Mouse (Mus musculus): ENCODE measurements around the gene Rd3l. TPM values are rescaled to one million over a fixed set of nuclear protein-coding genes. Genes with fewer than 3 reads are reported as not detected.

Rd3l gene
- polyA plus RNA-seq, 1 experiment, result 0.46 TPM

DNA sequence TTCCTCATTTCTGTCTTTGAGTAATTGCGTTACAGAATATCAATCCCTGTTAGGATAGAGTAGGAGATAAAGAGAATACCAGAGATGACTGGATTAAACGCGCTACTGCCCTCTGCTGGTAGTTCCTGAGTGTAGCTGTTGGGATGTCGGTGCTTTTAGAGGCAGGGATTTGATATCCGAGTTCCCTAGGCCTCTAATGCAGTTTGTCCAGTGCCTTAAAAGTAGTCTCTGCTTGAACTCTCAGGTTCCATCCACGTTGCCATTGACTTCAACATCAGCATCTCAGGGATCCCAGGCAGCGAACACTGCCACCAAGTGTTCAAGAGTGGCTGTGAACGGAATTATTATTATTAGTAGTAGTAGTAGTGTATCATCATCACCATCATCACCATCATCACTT lies 20.1 kb upstream of the Rd3l start:
- H3K4me1 ChIP-seq (ENCODE audit: control insufficient read depth, insufficient read depth, low read length), result no peaks in the 10 kb centered on the region
- no peak overlapping the region for H3K27ac ChIP-seq (ENCODE audit: insufficient read depth, low read length)
- H3K4me3 ChIP-seq (ENCODE audit: insufficient read depth, low read length), result no peak overlapping the region
- TF ChIP-seq POLR2A (IDR thresholded peaks at IDR 0.05; ENCODE audit: extremely low read depth, insufficient read depth, low read length) (no peak), CTCF (IDR thresholded peaks at IDR 0.05; ENCODE audit: extremely low read depth, insufficient read depth, low read length) (peak; percentile 77)

DNA sequence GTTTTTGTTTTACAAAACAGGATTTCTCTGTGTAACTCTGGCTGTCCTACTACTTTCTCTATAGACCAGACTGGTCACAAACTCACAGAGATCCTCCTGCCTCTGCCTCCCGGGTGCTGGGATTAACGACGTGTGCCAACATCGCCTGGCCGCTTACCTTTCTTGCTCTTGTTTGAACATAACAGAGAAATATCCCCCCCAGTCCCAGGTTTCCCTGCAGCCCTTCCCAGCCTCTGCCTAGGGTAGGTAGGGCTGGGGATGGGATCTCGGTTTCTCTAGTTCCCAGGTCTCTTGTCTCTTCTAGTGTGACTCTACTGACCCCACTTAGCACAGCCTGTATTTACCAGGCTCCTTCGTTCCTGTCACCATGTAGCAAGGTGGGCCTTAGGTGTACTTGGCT lies 18.6 kb upstream of the Rd3l start:
- Histone ChIP-seq H3K4me3 (ENCODE audit: insufficient read depth, low read length) (no peak overlapping the region), H3K27ac (ENCODE audit: insufficient read depth, low read length) (no peak overlapping the region), H3K4me1 (ENCODE audit: control insufficient read depth, insufficient read depth, low read length) (no peaks in the 10 kb centered on the region)
- no peak for TF ChIP-seq CTCF (IDR thresholded peaks at IDR 0.05; ENCODE audit: extremely low read depth, insufficient read depth, low read length)
- TF ChIP-seq POLR2A (IDR thresholded peaks at IDR 0.05; ENCODE audit: extremely low read depth, insufficient read depth, low read length), result no peak

DNA sequence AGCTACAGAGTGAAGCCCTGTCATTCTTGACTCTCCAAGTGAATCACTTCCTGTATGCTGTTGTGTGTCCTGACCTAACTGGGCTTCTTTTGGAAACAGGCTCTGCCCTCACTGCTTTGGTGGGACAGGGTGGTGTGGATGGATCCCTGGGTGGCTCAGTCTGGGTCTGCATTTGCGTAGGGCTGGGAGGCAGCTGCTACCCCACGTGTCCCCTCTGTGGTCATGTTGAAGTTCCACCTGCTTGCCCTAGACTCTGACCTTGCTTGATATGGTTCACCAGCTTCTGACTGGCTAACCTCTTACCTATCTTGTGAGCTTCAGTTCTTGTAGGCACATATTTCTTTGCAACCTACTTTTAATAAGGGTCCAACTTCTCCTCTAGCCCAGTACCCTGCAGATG lies 14.0 kb upstream of the Rd3l start:
- H3K4me1 ChIP-seq (ENCODE audit: control insufficient read depth, insufficient read depth, low read length), result no peaks in the 10 kb centered on the region
- H3K27ac ChIP-seq (ENCODE audit: insufficient read depth, low read length), result no peak overlapping the region

DNA sequence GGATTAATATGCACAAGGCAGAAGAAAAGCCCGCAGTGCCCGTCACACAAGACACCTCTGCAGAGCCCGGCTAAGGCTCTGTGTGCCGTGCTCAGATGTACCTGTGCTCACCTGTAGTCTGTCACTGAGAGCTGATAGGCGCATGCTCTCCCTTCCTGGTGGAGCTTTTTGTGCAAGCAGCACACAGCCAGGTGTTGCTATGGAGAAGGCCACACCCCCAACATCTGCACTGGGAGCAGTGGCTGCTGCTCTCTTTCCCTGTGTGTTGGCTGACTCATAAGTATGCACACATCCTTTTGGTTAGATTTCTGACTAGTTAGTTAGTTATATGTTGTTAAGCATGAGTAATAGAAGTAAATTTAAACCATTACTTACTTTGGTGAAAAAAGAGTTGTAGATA lies 11.5 kb upstream of the Rd3l start:
- TF ChIP-seq CTCF (IDR thresholded peaks at IDR 0.05; ENCODE audit: extremely low read depth, insufficient read depth, low read length) (no peak), POLR2A (IDR thresholded peaks at IDR 0.05; ENCODE audit: extremely low read depth, insufficient read depth, low read length) (no peak)
- Histone ChIP-seq H3K27ac (ENCODE audit: insufficient read depth, low read length) (no peak overlapping the region), H3K4me1 (ENCODE audit: control insufficient read depth, insufficient read depth, low read length) (no peaks in the 10 kb centered on the region)

More for the DNA sequence above, 14.0 kb upstream of the Rd3l start:
- TF ChIP-seq POLR2A (IDR thresholded peaks at IDR 0.05; ENCODE audit: extremely low read depth, insufficient read depth, low read length), result no peak
- no peak for TF ChIP-seq CTCF (IDR thresholded peaks at IDR 0.05; ENCODE audit: extremely low read depth, insufficient read depth, low read length)
- no peak overlapping the region for H3K4me3 ChIP-seq (ENCODE audit: insufficient read depth, low read length)

DNA sequence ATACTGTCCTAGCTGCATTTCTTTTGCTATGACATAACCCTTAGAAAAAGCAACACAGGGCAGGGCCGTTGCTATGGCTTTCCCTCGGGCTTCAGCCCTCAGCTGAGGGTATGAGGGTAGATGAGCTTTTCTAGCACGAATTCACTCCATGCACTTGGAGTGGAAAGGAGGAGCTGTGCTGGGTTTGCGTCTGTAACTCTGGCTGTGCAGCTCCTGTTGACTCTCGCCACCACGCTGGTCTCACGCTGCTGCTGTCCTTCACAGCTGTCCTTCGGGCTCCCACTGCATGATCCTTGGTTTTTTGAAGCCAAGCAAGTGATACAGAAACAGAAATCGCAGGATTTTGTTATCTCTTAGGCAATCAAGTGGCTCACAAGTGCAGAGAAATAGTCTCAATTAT lies 5.6 kb upstream of the Rd3l start:
- TF ChIP-seq CTCF (IDR thresholded peaks at IDR 0.05; ENCODE audit: extremely low read depth, insufficient read depth, low read length), result no peak
- no peak for TF ChIP-seq POLR2A (IDR thresholded peaks at IDR 0.05; ENCODE audit: extremely low read depth, insufficient read depth, low read length)
- Histone ChIP-seq H3K4me1 (ENCODE audit: control insufficient read depth, insufficient read depth, low read length) (no peaks in the 10 kb centered on the region), H3K4me3 (ENCODE audit: insufficient read depth, low read length) (no peak overlapping the region), H3K27ac (ENCODE audit: insufficient read depth, low read length) (no peak overlapping the region)

More for the DNA sequence above, 11.5 kb upstream of the Rd3l start:
- H3K4me3 ChIP-seq (ENCODE audit: insufficient read depth, low read length), result no peak overlapping the region

DNA sequence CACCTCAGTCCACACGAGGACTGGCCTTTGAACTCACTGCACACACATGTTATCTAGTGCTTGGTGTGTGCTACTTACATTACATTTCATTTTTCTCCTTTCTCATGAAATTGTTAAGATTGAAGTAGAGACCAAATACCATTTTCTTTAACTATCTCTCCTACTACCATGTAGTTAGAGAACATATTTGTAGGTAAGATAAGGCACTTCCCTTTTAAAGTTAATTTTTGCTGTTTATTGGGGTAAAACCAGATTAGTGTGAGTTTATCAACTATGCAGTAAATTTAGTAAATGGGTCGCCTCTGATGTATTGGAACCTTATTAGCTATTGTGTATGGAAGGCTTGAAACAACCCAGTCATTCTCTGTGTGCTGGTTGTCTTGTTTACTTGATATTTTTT lies 2.0 kb upstream of the Rd3l start:
- no peak overlapping the region for H3K27ac ChIP-seq (ENCODE audit: insufficient read depth, low read length)
- TF ChIP-seq POLR2A (IDR thresholded peaks at IDR 0.05; ENCODE audit: extremely low read depth, insufficient read depth, low read length) (no peak), CTCF (IDR thresholded peaks at IDR 0.05; ENCODE audit: extremely low read depth, insufficient read depth, low read length) (no peak)
- no peak overlapping the region for H3K4me3 ChIP-seq (ENCODE audit: insufficient read depth, low read length)
- H3K4me1 ChIP-seq (ENCODE audit: control insufficient read depth, insufficient read depth, low read length), result peaks cover 3% of the 10 kb centered on the region

DNA sequence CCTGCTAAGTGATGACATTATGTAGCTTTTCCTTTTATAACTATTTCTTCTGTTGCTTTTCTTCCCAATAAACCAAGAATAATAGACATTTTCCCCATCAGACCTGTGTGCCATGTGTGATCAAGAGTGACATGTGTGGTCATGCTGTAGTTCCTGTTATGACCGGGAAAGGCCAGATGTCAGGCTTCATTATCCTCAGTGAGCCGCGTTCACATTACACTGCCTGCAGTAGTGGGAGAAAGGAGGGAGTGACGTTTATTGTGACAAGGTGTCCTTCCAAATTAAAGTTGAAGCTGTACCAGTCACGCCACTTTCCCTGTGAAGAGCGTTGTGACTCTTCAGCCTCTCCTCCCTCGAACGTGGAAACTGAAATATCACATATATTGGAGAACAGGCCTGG lies 714 bp upstream of the Rd3l start:
- Histone ChIP-seq H3K4me3 (ENCODE audit: insufficient read depth, low read length) (no peak overlapping the region), H3K4me1 (ENCODE audit: control insufficient read depth, insufficient read depth, low read length) (peaks cover 5% of the 10 kb centered on the region), H3K27ac (ENCODE audit: insufficient read depth, low read length) (no peak overlapping the region)
- TF ChIP-seq CTCF (IDR thresholded peaks at IDR 0.05; ENCODE audit: extremely low read depth, insufficient read depth, low read length) (no peak), POLR2A (IDR thresholded peaks at IDR 0.05; ENCODE audit: extremely low read depth, insufficient read depth, low read length) (no peak)

DNA sequence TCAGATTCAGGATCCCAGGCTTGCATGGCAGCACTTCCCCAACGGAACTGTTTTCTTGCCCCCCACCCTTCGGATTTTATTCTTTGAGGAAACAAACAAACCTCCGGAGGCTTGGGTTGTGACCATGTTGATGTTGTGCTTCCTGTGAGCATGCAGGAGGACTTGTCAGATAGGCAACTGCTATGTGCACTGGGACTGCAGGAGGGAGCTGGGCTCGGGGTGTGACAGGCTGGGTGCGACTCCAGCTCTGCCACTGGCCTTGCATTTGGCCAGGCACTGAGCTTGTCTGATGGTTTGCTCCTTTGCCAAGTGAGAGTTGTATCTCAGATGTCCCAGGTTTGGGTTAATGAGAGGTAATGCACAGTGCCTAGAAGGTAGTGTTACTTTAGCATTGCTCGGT lies 2.8 kb downstream of the Rd3l start:
- H3K4me3 ChIP-seq (ENCODE audit: insufficient read depth, low read length), result no peak overlapping the region
- TF ChIP-seq POLR2A (IDR thresholded peaks at IDR 0.05; ENCODE audit: extremely low read depth, insufficient read depth, low read length) (no peak), CTCF (IDR thresholded peaks at IDR 0.05; ENCODE audit: extremely low read depth, insufficient read depth, low read length) (no peak)
- peaks cover 5% of the 10 kb centered on the region for H3K4me1 ChIP-seq (ENCODE audit: control insufficient read depth, insufficient read depth, low read length)
- no peak overlapping the region for H3K27ac ChIP-seq (ENCODE audit: insufficient read depth, low read length)

DNA sequence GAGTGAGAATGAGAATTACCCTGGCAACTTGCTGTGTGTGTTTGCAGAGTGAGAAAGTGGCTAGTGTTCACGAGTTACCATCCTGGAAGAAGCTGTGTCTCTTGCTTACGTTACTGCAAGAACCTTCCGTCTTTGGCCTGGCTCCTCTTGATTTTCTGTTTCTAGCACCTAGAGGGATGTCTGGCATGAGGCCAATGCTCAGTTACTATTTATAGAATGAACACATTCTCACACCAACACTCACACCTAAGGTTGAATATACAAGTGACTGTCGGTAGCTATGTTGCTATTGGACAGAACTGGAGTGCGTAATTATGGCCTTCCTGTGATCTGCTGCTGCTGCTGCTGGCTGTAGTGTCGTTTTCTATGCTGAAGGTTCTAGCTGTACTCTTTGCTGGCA lies 4.0 kb downstream of the Rd3l start:
- no peak for TF ChIP-seq POLR2A (IDR thresholded peaks at IDR 0.05; ENCODE audit: extremely low read depth, insufficient read depth, low read length)
- no peak for TF ChIP-seq CTCF (IDR thresholded peaks at IDR 0.05; ENCODE audit: extremely low read depth, insufficient read depth, low read length)
- no peak overlapping the region for H3K27ac ChIP-seq (ENCODE audit: insufficient read depth, low read length)
- peaks cover 5% of the 10 kb centered on the region for H3K4me1 ChIP-seq (ENCODE audit: control insufficient read depth, insufficient read depth, low read length)
- H3K4me3 ChIP-seq (ENCODE audit: insufficient read depth, low read length), result no peak overlapping the region

DNA sequence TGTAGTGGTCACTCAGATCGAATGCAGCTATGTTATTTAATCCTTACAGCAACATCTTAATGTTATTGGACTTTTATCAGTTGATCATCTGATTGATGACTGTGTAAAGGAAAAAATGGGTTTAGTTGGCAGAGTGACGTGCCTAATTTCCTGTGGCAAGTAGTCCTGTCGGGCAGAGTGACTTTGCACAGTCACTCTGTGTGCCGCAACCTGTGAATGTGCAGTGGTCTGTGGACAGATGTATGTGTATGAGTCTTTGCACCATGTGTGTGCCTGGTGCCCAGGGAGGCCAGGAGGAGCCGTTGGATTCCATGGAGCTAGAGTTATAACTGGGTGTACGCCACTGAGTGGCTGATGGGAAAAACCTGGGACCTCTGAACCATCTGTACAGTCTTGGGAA lies 6.5 kb downstream of the Rd3l start:
- H3K4me1 ChIP-seq (ENCODE audit: control insufficient read depth, insufficient read depth, low read length), result peaks cover 2% of the 10 kb centered on the region; the same call in 1 of the 2 replicates
- H3K4me3 ChIP-seq (ENCODE audit: insufficient read depth, low read length), result no peak overlapping the region
- no peak overlapping the region for H3K27ac ChIP-seq (ENCODE audit: insufficient read depth, low read length)
- no peak for TF ChIP-seq CTCF (IDR thresholded peaks at IDR 0.05; ENCODE audit: extremely low read depth, insufficient read depth, low read length)
- TF ChIP-seq POLR2A (IDR thresholded peaks at IDR 0.05; ENCODE audit: extremely low read depth, insufficient read depth, low read length), result no peak
